Mouse (Mus musculus) embryonic fibroblast, embryonic 13.5 days (primary cell): Measurements from ENCODE around the gene Ep300. TPM values are rescaled to one million over a fixed set of nuclear protein-coding genes. Genes with fewer than 3 reads are reported as not detected.
"Not testable (repeated sequence)": the region's sequence is repeated elsewhere in the genome, so short reads cannot be mapped to it uniquely, and the experiment has no call there.

Experiments used
- H3K27ac ChIP-seq: 2 replicates; pipeline ENCODE4 v1.5.1; 2012; ENCODE audit warnings: low read length, control low read depth, inconsistent platforms; ENCODE audit not compliant: insufficient read depth
- H3K4me1 ChIP-seq: 2 replicates; pipeline ENCODE4 v1.6.1; 2011; ENCODE audit warnings: low read length; ENCODE audit not compliant: control insufficient read depth, insufficient read depth
- H3K4me3 ChIP-seq: 2 replicates; pipeline ENCODE4 v1.5.1; 2011; ENCODE audit warnings: mild to moderate bottlenecking, control low read depth, low read length; ENCODE audit not compliant: insufficient read depth
- CTCF ChIP-seq: IDR thresholded peaks from 2 replicates; pipeline ENCODE4 v1.5.1; 2011; ENCODE audit warnings: mild to moderate bottlenecking, control low read depth, low read length, moderate library complexity, borderline replicate concordance; ENCODE audit not compliant: insufficient read depth
- POLR2A ChIP-seq: IDR thresholded peaks from 2 replicates; pipeline ENCODE4 v1.6.1; 2011; ENCODE audit warnings: low read depth, mild to moderate bottlenecking, control low read depth, low read length, moderate library complexity
- polyA plus RNA-seq: library from polyadenylated mRNA; stranded (reverse); fragments of >200 nt; gene quantifications from 2 replicates; pipeline ENCODE4 v1.2.4, GENCODE M21; 2011; ENCODE audit warnings: low read depth; ENCODE audit not compliant: missing spikeins, insufficient read length

Gene Ep300
- polyA plus RNA-seq, 1 experiment = 67.2 TPM

DNA sequence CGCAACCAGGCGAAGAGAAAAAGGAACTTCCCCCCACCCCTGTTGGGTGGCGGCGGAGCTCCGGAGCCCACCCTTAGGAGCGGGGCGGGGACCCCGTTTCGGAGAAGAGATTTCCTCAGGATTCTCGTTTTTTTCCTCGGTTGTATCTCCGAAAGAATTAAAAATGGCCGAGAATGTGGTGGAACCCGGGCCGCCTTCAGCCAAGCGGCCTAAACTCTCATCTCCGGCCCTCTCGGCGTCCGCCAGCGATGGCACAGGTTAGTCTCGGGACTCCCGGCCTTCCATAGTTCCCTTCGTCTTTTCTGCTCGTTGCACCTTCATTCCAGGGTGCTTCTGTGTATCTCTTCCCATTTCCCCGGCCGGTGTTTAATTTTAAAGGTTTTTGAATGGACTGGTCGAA, 1.3 kb downstream of the Ep300 start:
- H3K4me1 ChIP-seq = no peaks in the 10 kb centered on the region
- no peak for TF ChIP-seq POLR2A
- TF ChIP-seq CTCF = no peak
- peak overlapping the region; percentile 99 for H3K27ac ChIP-seq
- H3K4me3 ChIP-seq = peak overlapping the region; percentile 99

DNA sequence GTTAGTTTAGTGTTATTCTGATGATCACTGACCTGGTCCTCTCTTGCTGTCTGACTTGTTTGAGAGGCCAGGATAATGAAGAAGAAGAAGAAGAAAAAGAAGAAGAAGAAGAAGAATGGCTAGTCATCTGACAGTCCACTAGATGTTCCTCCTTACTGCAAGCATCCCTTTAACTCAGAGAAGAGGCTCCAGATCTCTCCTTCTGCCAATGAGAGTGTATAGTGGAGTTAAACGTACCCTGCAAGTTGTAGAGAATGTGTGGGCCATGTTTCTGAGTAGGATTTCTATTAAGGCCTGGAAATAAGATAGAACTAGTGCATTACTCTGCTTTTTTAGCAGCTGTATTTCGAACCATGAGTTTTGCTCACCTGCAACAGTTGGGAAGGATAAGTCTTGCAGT, 2.5 kb downstream of the Ep300 start:
- peak overlapping the region; percentile 99 for H3K4me3 ChIP-seq
- no peak for TF ChIP-seq CTCF
- TF ChIP-seq POLR2A = no peak
- no peak overlapping the region for H3K27ac ChIP-seq
- H3K4me1 ChIP-seq = no peaks in the 10 kb centered on the region

DNA sequence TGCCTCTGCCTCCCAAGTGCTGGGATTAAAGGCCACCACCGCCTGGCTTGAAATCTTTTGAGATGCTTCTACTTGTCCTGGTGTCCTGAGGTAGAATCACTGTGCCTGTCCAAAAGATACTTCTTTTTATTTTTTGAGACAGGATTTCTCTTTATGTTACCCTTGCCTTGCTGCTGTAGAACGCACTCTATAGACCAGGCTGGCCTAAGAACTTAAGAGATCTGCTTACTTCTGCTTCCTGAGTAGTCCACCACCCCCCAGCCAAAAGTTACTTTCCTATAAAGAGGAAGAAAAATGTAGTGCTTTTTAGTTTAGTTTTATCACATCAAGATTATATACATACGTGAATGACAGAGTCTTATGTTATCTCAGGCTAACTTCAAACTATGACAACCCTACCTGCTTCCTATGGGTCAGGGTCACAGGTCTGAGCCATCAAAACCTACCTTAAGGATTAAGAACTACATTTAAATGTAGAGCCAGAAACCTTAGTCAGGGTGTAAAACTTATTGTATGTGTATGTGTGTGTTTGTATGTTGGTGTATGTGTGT, 9.1 kb downstream of the Ep300 start:
- TF ChIP-seq CTCF (no peak), POLR2A (no peak)
- no peaks in the 10 kb centered on the region for H3K4me1 ChIP-seq

DNA sequence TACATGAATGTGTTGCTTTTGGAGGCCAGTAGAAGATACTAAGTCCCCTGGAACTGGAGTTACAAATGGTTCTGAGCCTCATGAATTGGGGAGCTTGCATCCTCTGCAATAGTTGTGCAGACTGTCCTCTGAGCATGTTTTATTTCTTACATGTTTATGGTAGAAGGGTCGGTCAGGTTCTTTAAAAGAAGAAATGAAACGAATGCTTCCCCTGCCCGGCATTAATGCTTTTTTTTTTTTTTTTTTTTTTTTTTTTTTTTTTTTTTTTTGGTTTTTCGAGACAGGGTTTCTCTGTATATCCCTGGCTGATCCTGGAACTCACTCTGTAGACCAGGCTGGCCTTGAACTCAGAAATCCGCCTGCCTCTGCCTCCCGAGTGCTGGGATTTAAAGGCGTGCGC, 13.6 kb downstream of the Ep300 start:
- H3K4me3 ChIP-seq = not testable (repeated sequence)

More for the DNA sequence above, 9.1 kb downstream of the Ep300 start:
- no peak overlapping the region for H3K27ac ChIP-seq
- H3K4me3 ChIP-seq = no peak overlapping the region

DNA sequence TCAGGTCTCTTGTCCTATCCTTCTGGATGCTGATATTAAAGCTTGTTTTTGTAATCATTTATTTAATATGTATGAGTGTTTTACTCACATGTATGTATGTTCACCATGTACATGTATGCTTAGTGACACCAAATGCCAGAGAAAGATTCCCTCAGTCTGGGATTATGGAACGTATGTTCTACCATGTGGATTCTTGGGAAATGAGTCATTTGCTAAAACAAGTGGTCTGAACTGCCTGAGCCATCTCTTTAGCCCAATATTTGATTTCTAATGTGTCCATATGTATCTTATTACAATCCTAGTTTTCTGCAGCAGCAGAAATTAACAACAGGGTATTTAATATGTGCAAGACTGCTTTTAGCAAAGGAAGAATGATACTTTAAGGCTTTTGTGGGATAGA, 20.1 kb downstream of the Ep300 start:
- Histone ChIP-seq H3K4me1 (peaks cover 5% of the 10 kb centered on the region), H3K27ac (peak overlapping the region; percentile 29; the same call in 1 of the 2 replicates), H3K4me3 (no peak overlapping the region)
- TF ChIP-seq POLR2A (no peak), CTCF (no peak)

More for the DNA sequence above, 13.6 kb downstream of the Ep300 start:
- H3K4me1 ChIP-seq, H3K27ac ChIP-seq: not testable (repeated sequence)

DNA sequence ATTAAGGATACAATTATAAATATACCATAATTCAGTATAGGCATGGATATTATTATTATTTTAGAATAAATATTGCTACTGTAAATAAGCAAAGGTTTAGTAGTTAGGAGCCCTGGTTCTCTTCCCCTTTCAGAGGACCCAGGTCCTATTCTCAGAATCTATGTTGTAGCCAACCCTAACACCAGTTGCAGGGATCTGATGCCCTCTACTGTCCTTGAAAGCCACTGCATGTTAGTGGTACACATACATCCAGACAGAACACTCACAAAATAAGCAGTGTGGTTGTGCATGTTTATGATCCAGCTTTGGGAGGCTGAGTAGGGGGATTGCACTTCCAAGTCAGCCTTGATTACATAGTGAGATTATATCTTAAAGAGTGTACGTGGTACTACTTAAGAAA, 21.5 kb downstream of the Ep300 start:
- H3K4me1 ChIP-seq = peaks cover 5% of the 10 kb centered on the region
- TF ChIP-seq CTCF (no peak), POLR2A (no peak)
- H3K4me3 ChIP-seq = no peak overlapping the region
- no peak overlapping the region for H3K27ac ChIP-seq

DNA sequence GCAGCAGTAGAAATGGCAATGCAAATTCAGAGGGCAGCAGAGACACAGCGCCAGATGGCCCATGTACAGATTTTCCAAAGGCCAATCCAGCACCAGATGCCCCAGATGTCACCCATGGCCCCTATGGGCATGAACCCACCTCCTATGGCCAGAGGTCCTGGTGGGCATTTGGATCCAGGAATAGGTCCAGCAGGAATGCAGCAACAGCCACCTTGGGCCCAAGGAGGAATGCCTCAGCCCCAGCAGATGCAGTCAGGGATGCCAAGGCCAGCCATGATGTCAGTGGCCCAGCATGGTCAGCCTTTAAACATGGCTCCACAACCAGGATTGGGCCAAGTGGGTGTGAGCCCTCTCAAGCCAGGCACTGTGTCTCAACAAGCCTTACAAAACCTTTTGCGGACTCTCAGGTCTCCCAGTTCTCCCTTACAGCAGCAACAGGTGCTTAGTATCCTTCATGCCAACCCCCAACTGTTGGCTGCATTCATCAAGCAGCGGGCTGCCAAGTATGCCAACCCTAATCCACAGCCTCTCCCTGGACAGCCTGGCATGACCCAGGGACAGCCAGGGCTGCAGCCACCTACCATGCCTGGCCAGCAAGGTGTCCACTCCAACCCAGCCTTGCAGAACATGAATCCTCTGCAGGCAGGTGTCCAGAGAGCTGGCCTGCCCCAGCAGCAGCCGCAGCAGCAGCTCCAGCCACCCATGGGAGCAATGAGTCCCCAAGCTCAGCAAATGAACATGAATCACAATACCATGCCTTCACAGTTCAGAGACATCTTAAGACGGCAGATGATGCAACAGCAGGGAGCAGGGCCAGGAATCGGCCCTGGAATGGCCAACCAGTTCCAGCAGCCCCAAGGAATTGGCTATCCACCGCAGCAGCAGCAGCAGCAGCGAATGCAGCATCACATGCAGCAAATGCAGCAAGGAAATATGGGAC, 64.6 kb downstream of the Ep300 start:
- H3K27ac ChIP-seq = no peak overlapping the region
- no peak overlapping the region for H3K4me3 ChIP-seq
- H3K4me1 ChIP-seq = no peaks in the 10 kb centered on the region
- TF ChIP-seq POLR2A (no peak), CTCF (no peak)

DNA sequence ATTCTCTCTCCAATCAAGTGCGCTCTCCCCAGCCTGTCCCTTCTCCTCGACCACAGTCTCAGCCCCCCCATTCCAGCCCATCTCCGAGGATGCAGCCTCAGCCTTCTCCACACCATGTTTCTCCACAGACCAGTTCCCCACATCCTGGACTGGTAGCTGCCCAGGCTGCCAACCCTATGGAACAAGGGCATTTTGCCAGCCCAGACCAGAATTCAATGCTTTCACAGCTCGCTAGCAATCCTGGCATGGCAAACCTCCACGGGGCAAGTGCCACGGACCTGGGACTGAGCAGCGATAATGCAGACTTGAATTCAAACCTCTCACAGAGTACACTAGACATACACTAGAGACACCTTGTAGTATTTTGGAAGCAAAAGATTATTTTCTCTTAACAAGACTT, 65.5 kb downstream of the Ep300 start:
- H3K4me1 ChIP-seq = no peaks in the 10 kb centered on the region
- no peak overlapping the region for H3K27ac ChIP-seq
- TF ChIP-seq CTCF = no peak
- H3K4me3 ChIP-seq = no peak overlapping the region

DNA sequence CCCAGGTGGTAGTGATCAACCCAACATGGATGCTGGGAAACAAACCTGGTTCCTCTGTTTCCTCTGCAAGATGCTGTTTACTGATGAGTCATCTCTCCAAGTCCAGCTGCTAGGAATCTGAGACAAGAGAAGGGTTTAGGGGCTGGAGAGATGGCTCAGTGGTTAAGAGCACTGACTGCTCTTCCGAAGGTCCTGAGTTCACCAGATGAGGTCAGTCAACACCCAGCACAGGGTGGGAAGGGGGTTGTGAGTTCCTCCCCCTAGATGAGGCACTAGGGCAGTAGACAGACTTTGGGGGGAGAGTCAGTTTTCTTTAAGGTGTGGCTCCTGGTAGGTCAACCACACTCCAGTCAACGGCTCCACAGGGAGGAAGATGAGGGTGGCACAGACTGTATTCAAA, 76.5 kb downstream of the Ep300 start:
- Histone ChIP-seq H3K4me1 (no peaks in the 10 kb centered on the region), H3K4me3 (no peak overlapping the region), H3K27ac (no peak overlapping the region)
- no peak for TF ChIP-seq CTCF
- no peak for TF ChIP-seq POLR2A

DNA sequence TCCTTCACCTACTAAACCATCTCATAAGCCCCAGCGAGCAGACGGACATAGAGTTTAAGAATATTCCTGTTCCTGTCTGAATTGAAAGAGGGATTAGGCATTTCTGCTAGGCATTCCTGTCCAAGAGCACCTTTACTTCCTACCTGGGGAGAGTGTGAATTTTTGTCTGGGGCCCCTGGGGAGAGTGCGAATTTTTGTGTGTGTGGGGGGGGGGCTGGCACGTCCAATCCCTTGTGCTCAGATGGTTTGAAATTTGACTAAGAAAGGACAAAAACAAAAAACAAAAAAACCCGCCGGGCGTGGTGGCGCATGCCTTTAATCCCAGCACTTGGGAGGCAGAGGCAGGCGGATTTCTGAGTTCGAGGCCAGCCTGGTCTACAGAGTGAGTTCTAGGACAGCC, 78.1 kb downstream of the Ep300 start:
- no peak overlapping the region for H3K4me3 ChIP-seq
- H3K27ac ChIP-seq = no peak overlapping the region
- H3K4me1 ChIP-seq = no peaks in the 10 kb centered on the region
- TF ChIP-seq POLR2A (no peak), CTCF (no peak)
